Mouse (Mus musculus): ENCODE results near the gene Ptgdr2. TPM values are rescaled to one million over a fixed set of nuclear protein-coding genes. Genes with fewer than 3 reads are reported as not detected.

The Ptgdr2 gene
- polyA plus RNA-seq (2012; rRNA removed), result 0.24 and 0.59 TPM in 2 replicates

GRCm38 (mm10) chr19:10937110-10937563 is at the start of gene Ptgdr2:
Gene Ptgdr2, plus strand, starts transcription at chr19:10937160.

GRCm38 (mm10) chr19:10895016-10895528 is 41.9 kb upstream of the Ptgdr2 start, which contains the start of gene Prpf19:
Gene Prpf19, plus strand, starts transcription at chr19:10895231.

GRCm38 (mm10) chr19:10920532-10920931 is 16.4 kb upstream of the Ptgdr2 start, which contains the start of gene Zp1:
Gene Zp1, minus strand, starts transcription at chr19:10920632.

GRCm38 (mm10) chr19:10949112-10949511 is 12.2 kb downstream of the Ptgdr2 start, which contains the start of gene Ccdc86:
Gene Ccdc86, minus strand, starts transcription at chr19:10949266.

GRCm38 (mm10) chr19:10974238-10974865 is 37.4 kb downstream of the Ptgdr2 start, which contains the start of gene Ms4a10:
Gene Ms4a10, minus strand, starts transcription at chr19:10974670.

Other genes with a start within 250 kb of the Ptgdr2 start
- 60.5 and 79.4 TPM in 2 replicates for gene Vps37c, start 248.4 kb upstream of the Ptgdr2 start, polyA plus RNA-seq (2012; rRNA removed)
- 0.84 and 1.2 TPM in 2 replicates for gene Cd5, start 198.2 kb upstream of the Ptgdr2 start, polyA plus RNA-seq (2012; rRNA removed)
- 1.4 TPM in 2 replicates for gene Cd6, start 107.1 kb upstream of the Ptgdr2 start, polyA plus RNA-seq (2012; rRNA removed)
- 6.3 and 6.8 TPM in 2 replicates for gene Slc15a3, start 97.4 kb upstream of the Ptgdr2 start, polyA plus RNA-seq (2012; rRNA removed)
- gene Tmem132a, start 67.2 kb upstream of the Ptgdr2 start, polyA plus RNA-seq (2012; rRNA removed), result 14.4 and 16.5 TPM in 2 replicates
- gene Tmem109, start 55.2 kb upstream of the Ptgdr2 start, polyA plus RNA-seq (2012; rRNA removed), result 76.2 and 84.3 TPM in 2 replicates
- gene Prpf19, start 41.9 kb upstream of the Ptgdr2 start, polyA plus RNA-seq (2012; rRNA removed), result 180 and 181 TPM in 2 replicates
- gene Zp1, start 16.5 kb upstream of the Ptgdr2 start, polyA plus RNA-seq (2012; rRNA removed), result 0.64 and 0.81 TPM in 2 replicates
- 3.9 and 5.6 TPM in 2 replicates for gene Ccdc86, start 12.1 kb downstream of the Ptgdr2 start, polyA plus RNA-seq (2012; rRNA removed)
- 2.8 and 3.0 TPM in 2 replicates for gene Ms4a10, start 37.5 kb downstream of the Ptgdr2 start, polyA plus RNA-seq (2012; rRNA removed)
- 0.06 and 0.16 TPM in 2 replicates for gene Ms4a15, start 56.1 kb downstream of the Ptgdr2 start, polyA plus RNA-seq (2012; rRNA removed)
- 0.22 and 0.61 TPM in 2 replicates for gene Ms4a18, start 80.9 kb downstream of the Ptgdr2 start, polyA plus RNA-seq (2012; rRNA removed)
- 591 and 756 TPM in 2 replicates for gene Ms4a8a, start 143.9 kb downstream of the Ptgdr2 start, polyA plus RNA-seq (2012; rRNA removed)
- gene 1700017D01Rik, start 193.7 kb downstream of the Ptgdr2 start, polyA plus RNA-seq (2012; rRNA removed), result not detected in 2 replicates
- not detected in 2 replicates for gene 1700025F22Rik, start 228.2 kb downstream of the Ptgdr2 start, polyA plus RNA-seq (2012; rRNA removed)